Mouse (Mus musculus): ENCODE data around the gene H2-M10.5.
"Not testable (repeated sequence)": the region's sequence is repeated elsewhere in the genome, so short reads cannot be mapped to it uniquely, and the experiment has no call there.

The H2-M10.5 gene

DNA sequence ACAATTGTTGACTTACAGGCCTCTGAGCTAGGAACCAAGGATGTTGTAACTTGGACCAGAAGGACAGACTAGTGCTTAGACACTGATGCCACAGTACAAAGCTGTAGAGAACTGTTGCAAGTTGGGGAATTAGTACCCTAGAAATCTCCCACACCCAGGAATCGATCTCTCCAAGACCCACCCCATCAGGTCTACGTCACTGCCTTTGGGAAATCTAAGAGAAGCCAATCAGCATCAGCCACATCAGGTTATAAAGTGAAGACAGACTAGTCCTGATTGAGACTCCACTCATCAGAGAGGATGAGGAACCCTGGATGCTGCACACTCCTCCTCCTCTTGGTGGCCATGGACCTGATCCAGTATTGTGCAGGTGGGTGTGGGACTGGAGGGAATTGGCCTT is at the start of gene H2-M10.5:
Gene H2-M10.5, plus strand, starts transcription at position 301 of the 400 bp plus-strand sequence.
- in situ Hi-C loops (cut with MboI), result not testable (repeated sequence)

DNA sequence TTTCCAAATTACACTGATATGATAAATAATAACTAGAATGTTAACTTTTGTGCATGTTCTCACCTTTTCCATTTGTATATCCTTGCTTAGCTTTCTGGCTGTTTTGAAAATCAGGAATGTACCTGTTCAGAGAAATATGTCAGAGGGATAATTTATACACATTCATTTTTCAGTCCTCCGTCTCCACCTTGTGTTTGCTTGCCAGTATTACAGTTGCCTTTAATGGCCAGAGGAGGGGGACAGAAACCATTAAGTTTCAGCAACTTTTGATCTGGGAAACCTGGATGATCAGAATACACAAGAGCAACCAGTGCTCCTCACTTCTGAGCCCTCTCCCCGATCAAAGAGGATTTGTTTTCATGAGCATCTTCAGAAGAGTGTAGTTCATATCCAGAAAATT is 46.7 kb upstream of the H2-M10.5 start:
- in situ Hi-C loops (cut with MboI), result no loop called here

DNA sequence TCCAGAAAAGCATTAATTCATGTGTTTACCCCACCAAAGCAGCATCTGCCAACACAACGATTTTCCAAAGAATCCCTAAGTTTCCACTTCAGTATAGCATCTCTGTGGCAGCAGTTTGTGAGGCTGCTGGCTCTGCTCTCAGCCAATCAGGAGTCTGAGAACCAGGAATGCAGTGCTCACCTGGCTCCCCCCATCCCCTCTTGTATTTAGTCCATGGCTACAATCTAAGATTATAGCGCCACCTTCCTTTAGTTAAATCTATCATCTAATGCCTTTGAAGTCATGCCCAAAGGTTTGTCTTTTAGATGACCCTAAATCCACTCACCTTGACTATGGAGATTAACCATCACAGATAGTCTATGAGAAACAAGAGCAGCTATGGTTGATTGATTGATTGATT is 8.9 kb upstream of the H2-M10.5 start:
- in situ Hi-C loops (cut with MboI), result no loop called here

DNA sequence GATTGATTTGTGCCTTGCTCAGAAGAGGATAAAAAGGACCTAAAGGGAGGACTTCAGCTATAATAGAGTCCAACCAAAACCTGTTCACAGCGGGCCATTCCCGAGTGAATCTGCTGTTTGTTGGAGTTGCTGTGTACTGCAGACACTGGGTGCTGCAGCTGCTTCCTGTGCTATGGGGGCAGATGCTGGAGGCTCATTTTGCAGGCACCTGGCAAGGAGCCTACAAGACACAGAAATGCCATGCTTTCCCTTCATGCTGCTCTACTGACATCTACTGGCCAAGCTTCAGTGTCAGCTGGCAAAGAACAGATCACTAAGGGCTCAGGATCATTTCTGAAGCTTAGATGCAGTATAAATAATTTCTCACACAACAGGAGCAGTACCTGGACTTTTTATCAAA is 8.5 kb upstream of the H2-M10.5 start:
- in situ Hi-C loops (cut with MboI), result not testable (repeated sequence)

DNA sequence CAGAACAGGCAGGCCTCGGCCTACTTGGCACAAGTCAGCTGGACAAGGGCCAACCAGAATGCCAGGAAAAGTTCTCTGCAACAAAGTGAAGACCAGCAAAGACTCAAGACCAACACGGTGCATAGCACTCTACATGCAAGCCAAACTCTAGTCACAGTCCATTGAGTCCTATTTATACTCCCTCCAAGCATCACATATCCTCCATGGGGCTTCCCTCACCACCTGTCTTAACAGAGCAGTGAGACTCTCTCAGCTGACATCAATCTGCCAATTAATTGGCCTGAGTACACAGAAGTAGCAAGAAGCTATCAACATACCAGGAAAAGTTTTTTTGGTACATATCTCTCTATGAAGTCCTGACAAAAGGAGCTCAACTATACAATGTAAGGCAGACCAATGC is 7.3 kb upstream of the H2-M10.5 start:
- in situ Hi-C loops (cut with MboI), result not testable (repeated sequence)

DNA sequence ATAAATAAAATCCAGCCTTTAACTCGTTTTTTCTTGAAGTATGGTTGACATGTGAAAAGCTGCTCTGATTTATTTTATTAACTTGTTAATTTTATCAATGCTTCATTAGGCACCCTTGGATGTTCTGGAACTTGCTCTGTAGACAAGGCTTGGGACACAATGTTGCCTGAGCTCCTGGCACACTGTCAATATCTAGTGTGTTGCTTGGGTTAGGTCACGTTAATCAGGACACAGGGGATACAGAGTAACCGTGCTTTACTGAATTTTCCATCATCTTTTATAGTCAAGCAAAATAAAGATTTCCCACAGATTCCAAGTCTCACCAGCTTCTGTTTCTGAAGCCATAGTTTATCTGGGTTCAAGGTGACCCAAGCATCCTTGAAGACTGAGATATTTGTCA is 8.8 kb downstream of the H2-M10.5 start:
- in situ Hi-C loops (cut with MboI), result loop anchor here (25.0 kb wide), 1 partner anchor 469 kb away; no protein-coding TSS in a partner anchor

DNA sequence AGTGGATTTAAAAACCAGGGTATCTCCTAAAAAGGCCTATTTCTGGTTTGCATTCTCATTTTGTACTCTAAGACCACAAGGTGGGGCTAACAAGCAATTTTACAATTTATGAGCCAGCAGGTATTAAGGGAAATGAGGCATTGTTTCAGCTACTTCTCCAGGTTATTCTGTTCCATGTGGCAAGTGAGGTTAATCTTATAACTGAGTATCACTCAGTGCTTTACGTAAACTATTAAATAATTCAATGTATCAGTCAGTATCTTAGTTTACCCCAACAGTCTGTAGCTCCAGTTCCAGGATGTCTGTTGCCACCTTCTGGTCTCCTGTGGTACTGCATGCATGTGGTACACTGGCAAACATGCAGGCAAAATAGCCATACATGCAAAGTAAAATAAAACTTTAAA is 13.8 kb downstream of the H2-M10.5 start:
- in situ Hi-C loops (cut with MboI), result loop anchor here (25.0 kb wide), 1 partner anchor 474 kb away; no protein-coding TSS in a partner anchor

DNA sequence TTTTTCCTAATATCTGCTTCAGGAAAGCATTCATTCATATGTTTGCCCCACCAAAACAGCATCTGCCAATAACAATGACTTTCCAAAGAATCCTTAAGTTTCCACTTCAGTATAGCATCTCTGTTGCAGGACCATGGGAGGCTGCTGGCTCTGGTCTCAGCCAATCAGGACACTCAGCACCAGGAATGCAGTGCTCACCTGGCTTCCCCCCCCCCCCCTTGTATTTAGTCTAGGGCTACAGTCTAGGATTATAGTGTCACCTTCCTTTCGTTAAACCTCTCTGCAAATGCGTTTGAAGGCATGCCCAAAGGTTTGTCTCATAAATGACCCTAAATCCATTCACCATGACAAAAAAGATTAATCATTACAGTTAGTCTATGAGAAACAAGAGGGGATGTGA is 15.6 kb downstream of the H2-M10.5 start:
- in situ Hi-C loops (cut with MboI), result loop anchor here (25.0 kb wide), 1 partner anchor 476 kb away; no protein-coding TSS in a partner anchor

DNA sequence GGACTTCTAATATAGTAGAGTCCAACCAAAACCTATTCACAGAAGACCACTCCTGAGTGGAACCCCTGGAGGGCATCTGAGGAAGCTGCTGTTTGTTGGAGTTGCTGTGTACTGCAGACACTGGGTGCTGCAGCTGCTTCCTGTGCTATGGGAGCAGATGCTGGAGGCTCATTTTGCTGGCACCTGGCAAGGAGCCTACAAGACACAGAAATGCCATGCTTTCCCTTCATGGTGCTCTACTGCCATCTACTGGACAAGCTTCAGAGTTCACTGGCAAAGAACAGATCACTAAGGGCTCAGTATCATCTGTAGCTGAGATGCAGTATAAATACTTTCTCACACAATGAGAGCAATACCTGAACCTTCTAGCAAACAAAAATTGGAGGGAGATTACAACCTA is 16.1 kb downstream of the H2-M10.5 start:
- in situ Hi-C loops (cut with MboI), result loop anchor here (25.0 kb wide), 1 partner anchor 476 kb away; no protein-coding TSS in a partner anchor

DNA sequence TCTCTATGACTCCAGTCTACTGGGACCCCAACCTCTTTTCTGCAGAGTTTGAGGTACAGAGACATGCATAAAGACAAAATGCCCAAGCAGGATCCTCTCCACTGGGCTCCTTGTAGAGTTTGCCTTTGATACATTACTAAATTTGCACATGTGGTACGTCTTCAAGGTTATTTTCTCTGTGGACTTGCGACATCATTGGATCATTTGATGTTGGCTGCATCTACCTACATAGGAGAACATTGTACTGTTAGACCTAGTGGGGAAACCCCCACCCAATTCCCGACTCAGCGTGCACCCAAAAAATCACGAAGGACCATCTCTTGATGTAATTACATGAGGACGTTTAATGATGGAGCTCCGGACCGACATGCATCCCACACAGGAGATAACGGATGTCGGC is 26.8 kb downstream of the H2-M10.5 start:
- in situ Hi-C loops (cut with MboI), result loop anchor here (25.0 kb wide), 1 partner anchor 487 kb away; no protein-coding TSS in a partner anchor

DNA sequence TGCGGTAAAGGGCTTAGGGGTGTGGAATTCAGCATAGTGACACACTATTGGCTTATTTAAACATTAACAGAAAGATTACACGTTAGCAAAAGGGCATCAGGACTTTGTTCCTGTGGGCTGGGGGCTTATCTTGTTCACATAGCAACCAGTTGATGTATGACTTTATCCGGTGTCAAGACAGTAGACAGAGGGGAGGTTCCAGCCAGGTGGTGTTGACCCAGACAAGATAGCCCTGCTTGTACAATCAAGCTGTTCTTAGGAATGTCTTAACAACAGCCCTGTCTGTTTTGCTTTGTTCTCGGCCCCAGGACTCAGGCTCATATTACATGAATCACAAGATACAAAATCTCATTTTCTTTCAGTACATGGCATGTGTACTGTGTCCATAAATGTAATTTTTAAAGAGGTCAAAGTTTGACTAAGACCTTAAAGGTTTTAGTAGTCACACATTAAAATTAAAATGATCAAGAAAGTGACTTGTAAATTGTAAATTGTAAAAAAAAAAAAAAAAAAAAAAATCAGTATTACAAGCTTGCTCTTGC is 27.3 kb downstream of the H2-M10.5 start:
- in situ Hi-C loops (cut with MboI), result loop anchor here (25.0 kb wide), 1 partner anchor 488 kb away; no protein-coding TSS in a partner anchor

DNA sequence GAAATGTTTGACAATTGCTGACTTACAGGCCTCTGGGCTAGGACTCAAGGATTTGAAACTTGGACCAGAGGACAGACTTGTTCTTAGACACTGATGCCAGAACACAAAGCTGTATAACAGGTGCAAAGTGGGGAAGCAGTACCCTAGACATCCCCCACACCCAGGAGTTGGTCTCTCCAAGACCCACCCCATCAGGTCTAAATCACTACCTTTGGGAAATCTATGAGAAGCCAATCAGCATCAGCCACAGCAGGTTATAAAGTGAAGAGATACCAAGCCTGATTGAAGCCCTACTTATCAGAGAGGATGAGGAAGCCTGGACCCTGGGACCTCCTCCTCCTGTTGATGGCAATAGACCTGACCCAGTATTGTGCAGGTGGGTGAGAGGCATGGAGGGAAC is 39.2 kb downstream of the H2-M10.5 start, which contains the start of gene H2-M10.6:
Gene H2-M10.6, plus strand, starts transcription at position 301 of the 400 bp plus-strand sequence.
- in situ Hi-C loops (cut with MboI), result no loop called here

DNA sequence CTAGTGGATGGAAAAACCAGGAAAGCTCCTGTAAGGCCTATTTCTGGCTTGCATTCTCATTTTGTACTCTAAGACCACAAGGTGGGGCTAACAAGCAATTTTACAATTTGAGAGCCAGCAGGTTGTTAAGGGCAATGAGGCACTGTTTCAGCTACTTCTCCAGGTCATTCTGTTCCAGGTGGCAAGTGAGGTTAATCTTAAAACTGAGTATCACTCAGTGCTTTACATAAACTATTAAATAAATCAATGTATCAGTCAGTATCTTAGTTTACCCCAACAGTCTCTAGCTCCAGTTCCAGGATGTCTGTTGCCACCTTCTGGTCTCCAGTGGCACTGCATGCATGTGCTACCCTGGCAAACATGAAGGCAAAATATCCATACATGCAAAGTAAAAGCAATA is 51.3 kb downstream of the H2-M10.5 start:
- in situ Hi-C loops (cut with MboI), result no loop called here

DNA sequence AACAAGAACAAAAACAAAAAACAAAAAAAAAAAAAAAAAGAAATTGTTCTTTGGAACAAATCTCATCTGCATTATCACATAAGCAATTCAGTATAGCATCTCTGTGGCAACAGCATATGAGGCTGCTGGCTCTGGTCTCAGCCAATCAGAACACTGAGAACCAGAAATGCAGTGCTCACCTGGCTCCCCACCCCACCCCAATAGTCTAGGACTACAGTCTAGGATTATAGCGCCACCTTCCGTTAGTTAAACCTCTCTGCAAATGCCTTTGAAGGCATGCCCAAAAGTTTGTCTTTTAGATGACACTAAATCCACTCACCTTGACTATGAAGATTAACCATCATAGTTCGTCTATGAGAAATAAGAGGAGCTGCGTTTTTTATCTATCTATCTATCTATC is 52.8 kb downstream of the H2-M10.5 start:
- in situ Hi-C loops (cut with MboI), result no loop called here

All from mature B cell (primary cell).